Mouse (Mus musculus): ENCODE measurements around the gene Reg2. TPM values are rescaled to one million over a fixed set of nuclear protein-coding genes. Genes with fewer than 3 reads are reported as not detected.

Gene Reg2
- polyA plus RNA-seq, 1 experiment, result not detected

DNA sequence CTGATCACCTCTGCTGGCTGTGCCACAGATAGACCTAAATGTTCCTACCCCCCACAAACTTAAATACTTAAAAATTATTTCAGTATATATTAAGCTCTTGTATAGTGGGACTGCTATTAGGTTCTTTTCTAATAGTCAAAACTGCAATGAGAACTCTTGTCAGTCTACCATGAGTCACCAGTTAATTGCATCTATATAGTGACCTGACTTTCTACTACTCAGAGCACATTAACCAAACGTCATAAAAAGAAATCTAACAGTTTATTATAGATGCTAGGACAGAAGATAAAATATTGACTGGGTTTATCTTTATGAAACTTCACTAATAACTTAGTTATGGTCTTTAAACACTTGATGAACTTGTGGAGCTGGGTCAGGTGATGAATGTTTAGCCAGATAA lies 51.8 kb downstream of the Reg2 start:
- Histone ChIP-seq H3K36me3 (ENCODE audit: control insufficient read depth, insufficient read depth, low read length) (no peaks in the 10 kb centered on the region), H3K4me3 (ENCODE audit: control insufficient read depth, low read depth, low read length) (no peak overlapping the region), H3K27me3 (ENCODE audit: control insufficient read depth, insufficient read depth, low read length) (no peaks in the 10 kb centered on the region), H3K27ac (ENCODE audit: control insufficient read depth, insufficient read depth, low read depth, low read length) (no peak overlapping the region), H3K4me1 (ENCODE audit: control insufficient read depth, insufficient read depth, low read length) (no peaks in the 10 kb centered on the region)
- no peak for TF ChIP-seq POLR2A (IDR thresholded peaks at IDR 0.05; ENCODE audit: control insufficient read depth, low read depth, low read length)
- no peak for TF ChIP-seq CTCF (IDR thresholded peaks at IDR 0.05; ENCODE audit: control insufficient read depth, insufficient read depth, insufficient replicate concordance, low read depth, low read length)

DNA sequence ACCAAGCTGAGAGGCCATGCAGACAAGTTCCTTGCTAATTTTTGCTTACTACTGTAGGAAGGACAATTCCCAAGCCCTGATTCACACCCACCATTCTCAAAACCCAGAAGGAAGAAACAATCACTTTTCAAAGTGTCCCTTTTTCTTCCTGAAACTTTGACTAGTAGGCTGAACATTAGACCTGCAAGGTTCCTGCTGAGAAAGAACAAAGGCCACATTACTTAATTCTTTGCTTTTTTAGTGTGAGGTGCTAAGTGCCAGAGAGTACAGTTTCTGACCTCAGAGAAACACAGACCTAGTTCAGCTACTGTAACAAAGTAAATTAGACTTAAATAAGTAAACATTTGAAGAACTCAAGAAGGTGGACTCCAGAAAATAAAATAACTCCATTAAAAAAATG lies 53.0 kb downstream of the Reg2 start:
- no peaks in the 10 kb centered on the region for H3K36me3 ChIP-seq (ENCODE audit: control insufficient read depth, insufficient read depth, low read length)
- H3K4me3 ChIP-seq (ENCODE audit: control insufficient read depth, low read depth, low read length), result no peak overlapping the region
- H3K27ac ChIP-seq (ENCODE audit: control insufficient read depth, insufficient read depth, low read depth, low read length), result no peak overlapping the region
- no peaks in the 10 kb centered on the region for H3K4me1 ChIP-seq (ENCODE audit: control insufficient read depth, insufficient read depth, low read length)
- no peaks in the 10 kb centered on the region for H3K27me3 ChIP-seq (ENCODE audit: control insufficient read depth, insufficient read depth, low read length)
- TF ChIP-seq CTCF (IDR thresholded peaks at IDR 0.05; ENCODE audit: control insufficient read depth, insufficient read depth, insufficient replicate concordance, low read depth, low read length) (no peak), POLR2A (IDR thresholded peaks at IDR 0.05; ENCODE audit: control insufficient read depth, low read depth, low read length) (no peak)

DNA sequence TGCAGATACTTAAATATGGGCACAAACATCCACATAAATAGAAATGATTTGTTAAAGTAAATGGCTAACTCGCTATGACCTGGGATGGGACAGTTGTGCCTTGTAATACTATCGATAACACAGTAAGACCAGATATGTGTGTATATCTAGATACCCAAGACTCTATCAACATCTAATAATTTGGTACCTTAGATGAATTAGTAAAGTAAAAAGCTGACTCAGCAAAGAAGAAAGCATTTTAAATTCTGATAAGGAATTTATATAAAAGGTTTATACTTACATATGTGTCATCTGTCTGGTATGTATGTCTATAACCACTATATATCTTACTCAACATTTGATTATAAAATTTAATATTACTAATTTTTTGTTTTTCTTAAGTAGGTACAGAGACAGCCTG lies 57.4 kb downstream of the Reg2 start:
- TF ChIP-seq POLR2A (IDR thresholded peaks at IDR 0.05; ENCODE audit: control insufficient read depth, low read depth, low read length) (no peak), CTCF (IDR thresholded peaks at IDR 0.05; ENCODE audit: control insufficient read depth, insufficient read depth, insufficient replicate concordance, low read depth, low read length) (no peak)
- Histone ChIP-seq H3K4me1 (ENCODE audit: control insufficient read depth, insufficient read depth, low read length) (no peaks in the 10 kb centered on the region), H3K27me3 (ENCODE audit: control insufficient read depth, insufficient read depth, low read length) (no peaks in the 10 kb centered on the region)

More for the DNA sequence above, 57.4 kb downstream of the Reg2 start:
- Histone ChIP-seq H3K4me3 (ENCODE audit: control insufficient read depth, low read depth, low read length) (no peak overlapping the region), H3K36me3 (ENCODE audit: control insufficient read depth, insufficient read depth, low read length) (no peaks in the 10 kb centered on the region), H3K27ac (ENCODE audit: control insufficient read depth, insufficient read depth, low read depth, low read length) (no peak overlapping the region)

Other genes with a start within 250 kb of the Reg2 start
- gene Reg3b, start 25.0 kb upstream of the Reg2 start, polyA plus RNA-seq (2012; rRNA removed), result 0.14 and 0.43 TPM in 2 replicates
- gene Reg3d, start 16.8 kb upstream of the Reg2 start, polyA plus RNA-seq (2012; rRNA removed), result 0.32 TPM in 1 of 2 replicates, not detected in the other
- 0.13 and 0.14 TPM in 2 replicates for gene Reg3a, start 14.9 kb upstream of the Reg2 start, polyA plus RNA-seq (2012; rRNA removed)
- 0.35 and 0.78 TPM in 2 replicates for gene Reg1, start 27.1 kb downstream of the Reg2 start, polyA plus RNA-seq (2012; rRNA removed)
- gene Reg3g, start 73.2 kb downstream of the Reg2 start, polyA plus RNA-seq (2012; rRNA removed), result 0.35 TPM in 1 of 2 replicates, not detected in the other

Data from testis, adult 2 months (tissue).